Mouse (Mus musculus): Measurements from ENCODE around the gene Wscd2. TPM values are rescaled to one million over a fixed set of nuclear protein-coding genes. Genes with fewer than 3 reads are reported as not detected.

Wscd2 gene
- total and polyA plus RNA-seq, 3 experiments = 0.26 to 1.5 (median 0.34) TPM

DNA sequence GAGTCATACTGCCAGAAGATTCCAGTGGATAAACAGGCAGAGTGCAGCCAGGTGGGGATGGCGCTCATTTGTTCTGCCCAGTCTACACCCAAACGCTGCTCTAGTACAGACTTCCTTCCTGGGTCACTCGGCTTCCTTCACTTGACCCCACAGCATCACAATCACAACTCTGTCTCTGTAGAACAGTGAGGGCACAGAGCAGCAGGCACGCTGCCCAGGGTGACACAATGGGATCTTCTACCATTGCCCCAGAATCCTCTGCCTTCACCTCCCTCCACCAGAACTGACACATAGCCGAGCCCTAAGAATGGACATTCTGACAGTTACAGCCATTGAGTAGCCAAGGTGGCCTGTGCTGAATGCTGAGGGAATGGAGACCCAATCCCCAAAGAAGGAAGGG, 20.3 kb upstream of the Wscd2 start:
- H3K27ac ChIP-seq = no peak overlapping the region
- intact Hi-C loops (cut with DNase I) = loop anchor here (2.0 to 10.0 kb wide), 2 partner anchors 103 to 345 kb away; no protein-coding TSS in a partner anchor
- no peaks in the 10 kb centered on the region for H3K36me3 ChIP-seq (ENCODE audit: control insufficient read depth, insufficient read depth, low read length)
- H3K27me3 ChIP-seq (ENCODE audit: control insufficient read depth, insufficient read depth, low read length) = peaks cover 4% of the 10 kb centered on the region
- no peak overlapping the region for H3K9ac ChIP-seq (ENCODE audit: low read depth, low read length)
- WGBS = 60% methylated on average over 5 of the region's 5 CpGs
- no peaks in the 10 kb centered on the region for H3K4me1 ChIP-seq (ENCODE audit: control insufficient read depth, insufficient read depth, low read length)
- H3K79me2 ChIP-seq (replicated peaks; ENCODE audit: control insufficient read depth, insufficient read depth, low read length) = no peaks in the 10 kb centered on the region
- no peak for DNase-seq
- TF ChIP-seq EP300 (IDR thresholded peaks at IDR 0.05; ENCODE audit: insufficient read depth, low read depth, low read length) (no peak), CTCF (IDR thresholded peaks at IDR 0.05) (no peak), POLR2A (IDR thresholded peaks at IDR 0.05; ENCODE audit: insufficient read depth, low read depth, low read length) (no peak)
- no peak overlapping the region for H3K4me3 ChIP-seq

DNA sequence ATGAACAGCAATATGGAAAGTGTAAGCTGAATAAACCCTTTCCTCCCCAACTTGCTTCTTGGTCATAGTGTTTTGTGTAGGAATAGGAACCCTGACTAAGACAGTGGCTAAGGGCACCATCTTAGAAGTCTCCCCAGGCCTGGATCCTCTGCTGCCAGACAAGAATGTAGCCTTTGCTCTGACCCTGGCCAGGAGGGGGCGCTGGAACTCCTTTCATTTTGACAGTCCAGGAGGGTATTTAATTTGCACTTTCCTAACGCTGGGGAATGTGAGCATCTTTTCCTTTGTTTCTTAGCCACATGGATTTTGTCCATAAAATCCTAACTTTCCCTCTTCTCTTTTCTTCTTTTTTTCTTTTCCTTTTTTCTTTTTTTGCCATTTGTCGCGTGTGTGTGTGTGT, 18.7 kb upstream of the Wscd2 start:
- Histone ChIP-seq H3K4me3 (no peak overlapping the region), H3K27ac (no peak overlapping the region), H3K4me1 (ENCODE audit: control insufficient read depth, insufficient read depth, low read length) (no peaks in the 10 kb centered on the region), H3K79me2 (replicated peaks; ENCODE audit: control insufficient read depth, insufficient read depth, low read length) (no peaks in the 10 kb centered on the region), H3K9ac (ENCODE audit: low read depth, low read length) (no peak overlapping the region), H3K36me3 (ENCODE audit: control insufficient read depth, insufficient read depth, low read length) (no peaks in the 10 kb centered on the region), H3K27me3 (ENCODE audit: control insufficient read depth, insufficient read depth, low read length) (peaks cover 4% of the 10 kb centered on the region)
- DNase-seq = peak; percentile 61 to 85
- TF ChIP-seq CTCF (IDR thresholded peaks at IDR 0.05) (peak; percentile 84), POLR2A (IDR thresholded peaks at IDR 0.05; ENCODE audit: insufficient read depth, low read depth, low read length) (no peak), EP300 (IDR thresholded peaks at IDR 0.05; ENCODE audit: insufficient read depth, low read depth, low read length) (0 out of 2 replicates have a peak, but pooled peaks have one; percentile 47)
- 41% methylated on average over 4 of the region's 4 CpGs for WGBS
- intact Hi-C loops (cut with DNase I) = loop anchor here (1.0 to 10.0 kb wide), 3 partner anchors 105 to 343 kb away; partner anchors contain the start of gene 1700069L16Rik

DNA sequence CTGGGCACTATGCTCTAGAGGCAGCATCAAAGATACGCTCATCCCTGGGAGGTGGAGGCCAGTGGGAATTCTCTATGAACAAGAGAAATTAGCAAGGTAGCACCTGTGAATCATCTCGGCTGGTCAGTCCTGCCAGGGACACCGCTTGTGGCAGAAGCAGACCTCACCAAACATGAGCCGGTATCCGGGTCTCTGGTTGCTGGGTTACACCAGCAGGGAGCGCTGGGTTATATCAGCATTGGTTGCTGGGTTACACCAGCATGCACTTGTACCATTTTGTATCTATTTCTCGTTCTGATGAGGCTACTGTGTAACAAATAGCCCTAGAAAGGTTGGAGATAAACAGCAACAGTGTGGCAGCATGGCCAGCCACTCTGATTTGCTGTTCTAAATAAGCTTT, 17.8 kb upstream of the Wscd2 start:
- intact Hi-C loops (cut with DNase I) = loop anchor here (10.0 kb wide), 1 partner anchor 342 kb away; no protein-coding TSS in a partner anchor
- peaks cover 4% of the 10 kb centered on the region for H3K27me3 ChIP-seq (ENCODE audit: control insufficient read depth, insufficient read depth, low read length)
- no peak overlapping the region for H3K9ac ChIP-seq (ENCODE audit: low read depth, low read length)
- WGBS = 60% methylated on average over 7 of the region's 7 CpGs
- H3K4me3 ChIP-seq = no peak overlapping the region
- no peaks in the 10 kb centered on the region for H3K4me1 ChIP-seq (ENCODE audit: control insufficient read depth, insufficient read depth, low read length)
- DNase-seq = no peak
- no peaks in the 10 kb centered on the region for H3K36me3 ChIP-seq (ENCODE audit: control insufficient read depth, insufficient read depth, low read length)
- TF ChIP-seq EP300 (IDR thresholded peaks at IDR 0.05; ENCODE audit: insufficient read depth, low read depth, low read length) = no peak
- TF ChIP-seq CTCF (IDR thresholded peaks at IDR 0.05) = peak; percentile 15; the same call in 1 of the 2 replicates
- no peak overlapping the region for H3K27ac ChIP-seq
- H3K79me2 ChIP-seq (replicated peaks; ENCODE audit: control insufficient read depth, insufficient read depth, low read length) = no peaks in the 10 kb centered on the region

DNA sequence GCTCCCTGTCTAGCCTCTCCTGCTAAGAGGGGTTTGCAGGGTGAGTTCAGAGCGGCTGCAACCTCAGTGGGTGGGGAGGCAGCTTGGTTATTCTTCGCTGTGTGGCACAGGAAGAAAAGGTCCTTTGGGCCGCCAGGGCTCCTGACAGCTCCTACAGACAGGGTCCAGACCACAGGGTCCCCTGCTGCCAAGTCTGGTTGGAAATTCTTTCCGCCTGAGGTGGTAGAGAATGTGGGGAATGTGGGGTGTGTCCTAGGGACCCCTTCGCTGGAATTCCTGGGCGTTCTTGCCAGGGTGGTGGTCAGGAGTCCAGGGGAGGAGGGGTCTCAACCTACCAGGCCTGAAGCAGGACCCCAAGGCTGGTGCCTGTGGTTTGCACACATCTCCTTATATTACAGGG, 13.3 kb upstream of the Wscd2 start:
- TF ChIP-seq CTCF (IDR thresholded peaks at IDR 0.05) (no peak), EP300 (IDR thresholded peaks at IDR 0.05; ENCODE audit: insufficient read depth, low read depth, low read length) (no peak), POLR2A (IDR thresholded peaks at IDR 0.05; ENCODE audit: insufficient read depth, low read depth, low read length) (no peak)
- no peak overlapping the region for H3K9ac ChIP-seq (ENCODE audit: low read depth, low read length)
- H3K27me3 ChIP-seq (ENCODE audit: control insufficient read depth, insufficient read depth, low read length) = peaks cover 5% of the 10 kb centered on the region; the same call in 1 of the 2 replicates
- 23% methylated on average over 6 of the region's 6 CpGs for WGBS
- DNase-seq = no peak
- no peak overlapping the region for H3K27ac ChIP-seq
- intact Hi-C loops (cut with DNase I) = loop anchor here (10.0 kb wide), 1 partner anchor 338 kb away; no protein-coding TSS in a partner anchor
- H3K4me1 ChIP-seq (ENCODE audit: control insufficient read depth, insufficient read depth, low read length) = no peaks in the 10 kb centered on the region
- H3K79me2 ChIP-seq (replicated peaks; ENCODE audit: control insufficient read depth, insufficient read depth, low read length) = no peaks in the 10 kb centered on the region
- no peaks in the 10 kb centered on the region for H3K36me3 ChIP-seq (ENCODE audit: control insufficient read depth, insufficient read depth, low read length)
- H3K4me3 ChIP-seq = no peak overlapping the region

DNA sequence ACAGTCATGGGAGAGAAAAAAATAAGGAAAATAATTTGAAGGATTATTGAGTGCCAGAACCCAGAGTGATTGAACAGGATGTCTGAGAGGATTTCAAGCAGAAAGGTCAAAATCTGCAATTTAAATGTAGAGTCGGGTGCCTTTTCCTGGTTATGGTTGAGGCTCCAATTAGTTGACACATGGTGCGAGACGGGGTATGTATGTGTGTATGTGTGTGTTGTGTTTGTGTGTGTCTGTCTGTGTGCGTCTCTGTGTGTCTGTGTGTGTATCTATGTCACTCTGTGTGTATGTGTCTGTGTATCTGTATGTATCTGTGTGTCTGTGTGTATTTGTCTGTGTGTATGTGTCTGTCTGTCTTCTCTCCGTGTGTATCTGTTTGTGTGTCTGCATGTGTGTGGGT, 11.1 kb upstream of the Wscd2 start:
- intact Hi-C loops (cut with DNase I) = loop anchor here (10.0 kb wide), 1 partner anchor 336 kb away; no protein-coding TSS in a partner anchor
- Histone ChIP-seq H3K36me3 (ENCODE audit: control insufficient read depth, insufficient read depth, low read length) (no peaks in the 10 kb centered on the region), H3K4me1 (ENCODE audit: control insufficient read depth, insufficient read depth, low read length) (no peaks in the 10 kb centered on the region), H3K79me2 (replicated peaks; ENCODE audit: control insufficient read depth, insufficient read depth, low read length) (no peaks in the 10 kb centered on the region), H3K9ac (ENCODE audit: low read depth, low read length) (no peak overlapping the region), H3K27ac (no peak overlapping the region), H3K4me3 (no peak overlapping the region), H3K27me3 (ENCODE audit: control insufficient read depth, insufficient read depth, low read length) (peaks cover 5% of the 10 kb centered on the region; the same call in 1 of the 2 replicates)
- TF ChIP-seq CTCF (IDR thresholded peaks at IDR 0.05) = no peak
- no peak for TF ChIP-seq EP300 (IDR thresholded peaks at IDR 0.05; ENCODE audit: insufficient read depth, low read depth, low read length)
- 79% methylated on average over 5 of the region's 5 CpGs for WGBS
- no peak for DNase-seq

DNA sequence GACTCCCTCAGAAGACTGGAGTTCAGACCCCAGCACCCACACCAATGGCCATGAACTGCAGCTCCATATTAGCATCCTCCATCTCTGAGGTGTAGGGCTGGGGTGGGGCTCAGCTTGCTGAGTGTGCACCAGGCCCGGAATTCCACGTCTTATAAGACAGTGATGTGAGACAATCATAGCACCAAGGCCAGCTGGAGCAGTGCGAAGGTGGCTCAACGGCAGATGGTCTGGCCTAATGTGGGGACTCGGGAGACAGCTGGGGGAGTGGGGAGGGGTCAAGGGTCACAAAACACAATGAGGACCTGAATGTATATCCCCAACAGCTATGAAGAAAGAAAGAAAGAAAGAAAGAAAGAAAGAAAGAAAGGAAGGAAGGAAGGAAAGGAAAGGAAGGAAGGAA, 9.7 kb upstream of the Wscd2 start:
- TF ChIP-seq CTCF (IDR thresholded peaks at IDR 0.05) = no peak
- no peak for TF ChIP-seq EP300 (IDR thresholded peaks at IDR 0.05; ENCODE audit: insufficient read depth, low read depth, low read length)
- no peak for TF ChIP-seq POLR2A (IDR thresholded peaks at IDR 0.05; ENCODE audit: insufficient read depth, low read depth, low read length)
- no peaks in the 10 kb centered on the region for H3K4me1 ChIP-seq (ENCODE audit: control insufficient read depth, insufficient read depth, low read length)
- no peak for DNase-seq
- H3K36me3 ChIP-seq (ENCODE audit: control insufficient read depth, insufficient read depth, low read length) = no peaks in the 10 kb centered on the region
- no peak overlapping the region for H3K9ac ChIP-seq (ENCODE audit: low read depth, low read length)
- intact Hi-C loops (cut with DNase I) = no loop called here
- no peak overlapping the region for H3K27ac ChIP-seq
- peaks cover 3% of the 10 kb centered on the region; the same call in 1 of the 2 replicates for H3K27me3 ChIP-seq (ENCODE audit: control insufficient read depth, insufficient read depth, low read length)
- H3K4me3 ChIP-seq = no peak overlapping the region
- WGBS = 77% methylated on average over 5 of the region's 5 CpGs
- H3K79me2 ChIP-seq (replicated peaks; ENCODE audit: control insufficient read depth, insufficient read depth, low read length) = no peaks in the 10 kb centered on the region

All from heart, adult 2 months (tissue).